20 mouse cellular contexts compared by ENCODE assay signal in genomic region chr17:17499278-17499677, GRCm38 (mm10).
DNase-seq lines count a peak whose midpoint lies in the region; ATAC-seq lines count a peak whose summit lies in the region.
"Had no signal": no experiment of that assay in that cellular context is flagged by ENCODE, and none has a peak within 500 bp of the region (broad histone marks: within the 10 kb centered on the region; RNA-seq: fewer than 3 reads in every experiment).

No protein-coding gene starts in this region.

- H3K27me3 ChIP-seq in forebrain, embryonic 16.5 days (replicated peaks; ENCODE audit: control insufficient read depth, insufficient read depth, low read length), result no peaks in the 10 kb centered on the region
- no peaks in the 10 kb centered on the region for H3K27me3 ChIP-seq in forebrain, embryonic 15.5 days
- H3K27me3 ChIP-seq in kidney, embryonic 16.5 days (ENCODE audit: insufficient read depth, low read length), result no peaks in the 10 kb centered on the region
- H3K27me3 ChIP-seq in neural tube, embryonic 15.5 days (replicated peaks), result no peaks in the 10 kb centered on the region
- H3K27me3 ChIP-seq in hindbrain, embryonic 10.5 days (ENCODE audit: insufficient read depth, poor library complexity, severe bottlenecking), result no peaks in the 10 kb centered on the region
- H3K27me3 ChIP-seq: neural tube, embryonic 13.5 days had no signal

- no peak overlapping the region for H3K27ac ChIP-seq in forebrain, embryonic 16.5 days (ENCODE audit: low read length)
- no peak overlapping the region for H3K27ac ChIP-seq in forebrain, embryonic 15.5 days (replicated peaks)
- 0 out of 2 replicates have a peak overlapping the region, but pooled peaks have one; percentile 33 for H3K27ac ChIP-seq in kidney, embryonic 16.5 days (ENCODE audit: low read length)
- H3K27ac ChIP-seq in neural tube, embryonic 15.5 days (replicated peaks), result no peak overlapping the region
- no peak overlapping the region for H3K27ac ChIP-seq in hindbrain, embryonic 10.5 days
- H3K27ac ChIP-seq: hindbrain, postnatal 0 days; midbrain, embryonic 10.5 days; neural tube, embryonic 13.5 days had no signal

- WGBS in forebrain, embryonic 16.5 days, result 55% methylated on average over 3 of the region's 3 CpGs
- WGBS in forebrain, embryonic 15.5 days, result 57% methylated on average over 3 of the region's 3 CpGs
- WGBS in kidney, embryonic 16.5 days, result 64% methylated on average over 3 of the region's 3 CpGs
- WGBS in neural tube, embryonic 15.5 days, result 70% methylated on average over 3 of the region's 3 CpGs
- 78% methylated on average over 3 of the region's 3 CpGs for WGBS in hindbrain, embryonic 10.5 days

- peaks cover 7% of the 10 kb centered on the region for H3K4me1 ChIP-seq in forebrain, embryonic 16.5 days (replicated peaks; ENCODE audit: control insufficient read depth, insufficient read depth, low read length)
- H3K4me1 ChIP-seq in forebrain, embryonic 15.5 days, result peaks cover 9% of the 10 kb centered on the region; the same call in 1 of the 2 replicates
- H3K4me1 ChIP-seq in kidney, embryonic 16.5 days (ENCODE audit: insufficient read depth, low read length), result no peaks in the 10 kb centered on the region
- H3K4me1 ChIP-seq in neural tube, embryonic 15.5 days, result no peaks in the 10 kb centered on the region
- no peaks in the 10 kb centered on the region for H3K4me1 ChIP-seq in hindbrain, embryonic 10.5 days (replicated peaks)
- H3K4me1 ChIP-seq: neural tube, embryonic 13.5 days had no signal

- H3K4me3 ChIP-seq in forebrain, embryonic 16.5 days (replicated peaks; ENCODE audit: low read length), result no peak overlapping the region
- no peak overlapping the region for H3K4me3 ChIP-seq in forebrain, embryonic 15.5 days
- no peak overlapping the region for H3K4me3 ChIP-seq in kidney, embryonic 16.5 days (ENCODE audit: low read length)
- no peak overlapping the region for H3K4me3 ChIP-seq in neural tube, embryonic 15.5 days (replicated peaks)
- H3K4me3 ChIP-seq in hindbrain, embryonic 10.5 days, result no peak overlapping the region
- H3K4me3 ChIP-seq: midbrain, embryonic 10.5 days; neural tube, embryonic 13.5 days had no signal

- no peak for DNase-seq in kidney, postnatal 10 days
- DNase-seq in neural tube, embryonic 10.5 days (ENCODE audit: extremely low spot score, low spot score), result no peak
- DNase-seq in hindbrain, embryonic 10.5 days (ENCODE audit: low spot score), result no peak
- no peak for DNase-seq in gastrocnemius, postnatal 10 days
- DNase-seq: cerebellum, adult 11-12 months; cerebellum, postnatal 36 days; liver; liver, postnatal 0 days; lung, postnatal 36 days; thymus, postnatal 25 days had no signal

- H3K36me3 ChIP-seq in forebrain, embryonic 16.5 days (ENCODE audit: control insufficient read depth, insufficient read depth), result no peaks in the 10 kb centered on the region
- H3K36me3 ChIP-seq in forebrain, embryonic 15.5 days, result no peaks in the 10 kb centered on the region
- H3K36me3 ChIP-seq in kidney, embryonic 16.5 days (ENCODE audit: insufficient read depth, low read length), result no peaks in the 10 kb centered on the region
- no peaks in the 10 kb centered on the region for H3K36me3 ChIP-seq in neural tube, embryonic 15.5 days
- H3K36me3 ChIP-seq in hindbrain, embryonic 10.5 days, result no peaks in the 10 kb centered on the region
- H3K36me3 ChIP-seq: G1E; midbrain, embryonic 10.5 days; neural tube, embryonic 13.5 days had no signal

- H3K9me3 ChIP-seq in forebrain, embryonic 16.5 days (ENCODE audit: control insufficient read depth, low read length), result no peaks in the 10 kb centered on the region
- H3K9me3 ChIP-seq in forebrain, embryonic 15.5 days, result no peaks in the 10 kb centered on the region
- H3K9me3 ChIP-seq in kidney, embryonic 16.5 days (ENCODE audit: low read length), result no peaks in the 10 kb centered on the region
- H3K9me3 ChIP-seq in neural tube, embryonic 15.5 days (replicated peaks), result no peaks in the 10 kb centered on the region
- H3K9me3 ChIP-seq in hindbrain, embryonic 10.5 days, result no peaks in the 10 kb centered on the region
- H3K9me3 ChIP-seq: G1E; midbrain, embryonic 10.5 days; neural tube, embryonic 13.5 days had no signal

- ATAC-seq in forebrain, embryonic 16.5 days, result peak; percentile 70
- no peak; the same call in 1 of the 2 replicates for ATAC-seq in forebrain, embryonic 15.5 days (replicated peaks)
- no peak for ATAC-seq in kidney, embryonic 16.5 days (ENCODE audit: low FRiP score, low TSS enrichment)
- ATAC-seq in neural tube, embryonic 15.5 days (ENCODE audit: low FRiP score), result peak; percentile 31; the same call in 1 of the 2 replicates
- ATAC-seq: CD4-positive, CD25-positive, alpha-beta regulatory T cell, adult 4 months; hindbrain, postnatal 0 days; liver, postnatal 0 days had no signal

- peak overlapping the region; percentile 4; the same call in 1 of the 2 replicates for H3K4me2 ChIP-seq in forebrain, embryonic 16.5 days (ENCODE audit: low read length)
- no peak overlapping the region for H3K4me2 ChIP-seq in forebrain, embryonic 15.5 days (replicated peaks)
- no peak overlapping the region for H3K4me2 ChIP-seq in kidney, embryonic 16.5 days (replicated peaks; ENCODE audit: low read depth, low read length)
- H3K4me2 ChIP-seq in neural tube, embryonic 15.5 days, result no peak overlapping the region
- H3K4me2 ChIP-seq: heart, embryonic 11.5 days; neural tube, embryonic 13.5 days had no signal

- no peak overlapping the region for H3K9ac ChIP-seq in forebrain, embryonic 16.5 days (replicated peaks; ENCODE audit: low read depth, low read length)
- no peak overlapping the region for H3K9ac ChIP-seq in forebrain, embryonic 15.5 days (replicated peaks)
- H3K9ac ChIP-seq in kidney, embryonic 16.5 days (replicated peaks; ENCODE audit: low read length), result no peak overlapping the region
- no peak overlapping the region for H3K9ac ChIP-seq in neural tube, embryonic 15.5 days (replicated peaks)
- H3K9ac ChIP-seq: liver, postnatal 0 days; neural tube, embryonic 13.5 days had no signal

Comparison
In these comparisons a context has a peak if more than half of its experiments do, and no peak if none do; other contexts are left out.
1. ATAC-seq: peak in forebrain, embryonic 16.5 days (single experiment) and neural tube, embryonic 15.5 days (single experiment); none in forebrain, embryonic 15.5 days (single experiment) and kidney, embryonic 16.5 days (single experiment).